26 mouse cellular contexts compared by ENCODE assay signal in genomic region chr16:82997861-82998260, GRCm38 (mm10).
DNase-seq lines count a peak whose midpoint lies in the region; ATAC-seq and TF ChIP-seq lines count a peak whose summit lies in the region.
"Had no signal": no experiment of that assay in that cellular context is flagged by ENCODE, and none has a peak within 500 bp of the region (broad histone marks: within the 10 kb centered on the region; RNA-seq: fewer than 3 reads in every experiment).

No protein-coding gene starts in this region.

- H3K9me3 ChIP-seq in hindbrain, postnatal 0 days (ENCODE audit: low read length): no peaks in the 10 kb centered on the region
- H3K9me3 ChIP-seq in hindbrain, embryonic 10.5 days: no peaks in the 10 kb centered on the region
- H3K9me3 ChIP-seq in midbrain, embryonic 16.5 days (replicated peaks; ENCODE audit: control insufficient read depth, low read length, poor library complexity, severe bottlenecking): no peaks in the 10 kb centered on the region
- H3K9me3 ChIP-seq: embryonic facial prominence, embryonic 15.5 days; forebrain, embryonic 15.5 days; neural tube, embryonic 13.5 days had no signal

- no peak overlapping the region for H3K4me2 ChIP-seq in hindbrain, postnatal 0 days (ENCODE audit: low read depth, low read length)
- H3K4me2 ChIP-seq in midbrain, embryonic 16.5 days (ENCODE audit: low read length): no peak overlapping the region
- H3K4me2 ChIP-seq: embryonic facial prominence, embryonic 15.5 days; forebrain, embryonic 15.5 days; lung, embryonic 14.5 days; neural tube, embryonic 13.5 days had no signal

- no peaks in the 10 kb centered on the region for H3K36me3 ChIP-seq in hindbrain, postnatal 0 days (ENCODE audit: insufficient read depth, low read length)
- no peaks in the 10 kb centered on the region for H3K36me3 ChIP-seq in hindbrain, embryonic 10.5 days
- H3K36me3 ChIP-seq in midbrain, embryonic 16.5 days (ENCODE audit: control insufficient read depth, insufficient read depth, low read length): no peaks in the 10 kb centered on the region
- H3K36me3 ChIP-seq: embryonic facial prominence, embryonic 15.5 days; forebrain, embryonic 15.5 days; neural tube, embryonic 13.5 days had no signal

- H3K9ac ChIP-seq in hindbrain, postnatal 0 days (replicated peaks; ENCODE audit: low read length): no peak overlapping the region
- no peak overlapping the region for H3K9ac ChIP-seq in midbrain, embryonic 16.5 days (ENCODE audit: low read depth, low read length)
- H3K9ac ChIP-seq: embryonic facial prominence, embryonic 15.5 days; forebrain, embryonic 15.5 days; liver, embryonic 14.5 days; lung, embryonic 14.5 days; neural tube, embryonic 13.5 days had no signal

- H3K27me3 ChIP-seq in hindbrain, postnatal 0 days (ENCODE audit: insufficient read depth, low read length): no peaks in the 10 kb centered on the region
- no peaks in the 10 kb centered on the region for H3K27me3 ChIP-seq in hindbrain, embryonic 10.5 days (ENCODE audit: insufficient read depth, poor library complexity, severe bottlenecking)
- no peaks in the 10 kb centered on the region for H3K27me3 ChIP-seq in midbrain, embryonic 16.5 days (ENCODE audit: control insufficient read depth, insufficient read depth, low read depth, low read length)
- H3K27me3 ChIP-seq: CH12.LX; embryonic facial prominence, embryonic 15.5 days; forebrain, embryonic 15.5 days; neural tube, embryonic 13.5 days had no signal

- DNase-seq in embryo, embryonic 11 days: peak; percentile 12
- no peak for DNase-seq in embryo, embryonic 9.5 days (ENCODE audit: extremely low spot score)
- peak; percentile 43 for DNase-seq in hindbrain, postnatal 0 days (ENCODE audit: low spot score)
- DNase-seq in hindbrain, embryonic 10.5 days (ENCODE audit: low spot score): no peak
- no peak for DNase-seq in heart, adult 18-20 months
- no peak for DNase-seq in lung, postnatal 36 days
- DNase-seq: adrenal gland, adult 8-10 months; cerebellum, adult 11 months; cerebellum, adult 9-10 months; cerebellum, postnatal 36 days; heart, postnatal 14 days; kidney, adult 9 months; kidney, postnatal 14 days; liver; lung, embryonic 14.5 days; lung, postnatal 14 days; right cerebral cortex, postnatal 25 days; spleen, adult 18-20 months; thymus, postnatal 14 days had no signal

- no peak overlapping the region for H3K27ac ChIP-seq in hindbrain, postnatal 0 days
- H3K27ac ChIP-seq in hindbrain, embryonic 10.5 days: no peak overlapping the region
- no peak overlapping the region for H3K27ac ChIP-seq in midbrain, embryonic 16.5 days (ENCODE audit: low read length)
- H3K27ac ChIP-seq: embryonic facial prominence, embryonic 15.5 days; forebrain, embryonic 15.5 days; liver, embryonic 14.5 days; neural tube, embryonic 13.5 days had no signal

- H3K4me1 ChIP-seq in hindbrain, postnatal 0 days (ENCODE audit: insufficient read depth, low read length): no peaks in the 10 kb centered on the region
- H3K4me1 ChIP-seq in hindbrain, embryonic 10.5 days (replicated peaks): no peaks in the 10 kb centered on the region
- H3K4me1 ChIP-seq in midbrain, embryonic 16.5 days (ENCODE audit: control insufficient read depth, insufficient read depth, low read length): no peaks in the 10 kb centered on the region
- H3K4me1 ChIP-seq: embryonic facial prominence, embryonic 15.5 days; forebrain, embryonic 15.5 days; neural tube, embryonic 13.5 days had no signal

- TF ChIP-seq CTCF in hindbrain, postnatal 0 days (IDR thresholded peaks at IDR 0.05; ENCODE audit: low read depth): no peak

- 42% methylated on average over 4 of the region's 4 CpGs for WGBS in hindbrain, postnatal 0 days
- 78% methylated on average over 4 of the region's 4 CpGs for WGBS in hindbrain, embryonic 10.5 days
- 31% methylated on average over 4 of the region's 4 CpGs for WGBS in midbrain, embryonic 16.5 days

- no peak for ATAC-seq in hindbrain, postnatal 0 days
- ATAC-seq in midbrain, embryonic 16.5 days: peak; percentile 51
- ATAC-seq: forebrain, embryonic 15.5 days; intestine, postnatal 0 days had no signal

- no peak overlapping the region for H3K4me3 ChIP-seq in hindbrain, postnatal 0 days (ENCODE audit: low read length)
- H3K4me3 ChIP-seq in hindbrain, embryonic 10.5 days: no peak overlapping the region
- no peak overlapping the region for H3K4me3 ChIP-seq in midbrain, embryonic 16.5 days (ENCODE audit: low read depth, low read length)
- H3K4me3 ChIP-seq: embryonic facial prominence, embryonic 15.5 days; forebrain, embryonic 15.5 days; neural tube, embryonic 13.5 days had no signal

Comparison
In these comparisons a context has a peak if more than half of its experiments do, and no peak if none do; other contexts are left out.
1. DNase-seq: peak in embryo, embryonic 11 days (single experiment) and hindbrain, postnatal 0 days (single experiment); none in embryo, embryonic 9.5 days (single experiment), hindbrain, embryonic 10.5 days (single experiment), heart, adult 18-20 months (0 of 2) and lung, postnatal 36 days (single experiment).